Mouse (Mus musculus) neural tube, embryonic 13.5 days (tissue): Measurements from ENCODE around the gene Bzw2. TPM values are rescaled to one million over a fixed set of nuclear protein-coding genes. Genes with fewer than 3 reads are reported as not detected.

Experiments
- ATAC-seq: fragments of 200-750 bp; cut with Nextera tagmentation; 2 replicates; pipeline ENCODE4 v1.8.0; 2017; ENCODE audit warnings: low read depth, mild to moderate bottlenecking, moderate TSS enrichment, moderate library complexity
- H3K27ac ChIP-seq: fragments of 300-500 bp; sonication (generic); replicated peaks from 2 replicates; pipeline ENCODE4 v1.5.1; 2015; ENCODE audit warnings: moderate library complexity, mild to moderate bottlenecking, inconsistent platforms
- H3K27me3 ChIP-seq: fragments of 300-500 bp; sonication (generic); 2 replicates; pipeline ENCODE4 v1.6.1; 2015; ENCODE audit warnings: mild to moderate bottlenecking, inconsistent platforms
- H3K36me3 ChIP-seq: fragments of 300-500 bp; sonication (generic); 2 replicates; pipeline ENCODE4 v1.6.1; 2015; ENCODE audit warnings: mild to moderate bottlenecking, inconsistent platforms
- H3K4me1 ChIP-seq: fragments of 300-500 bp; sonication (generic); replicated peaks from 2 replicates; pipeline ENCODE4 v1.6.1; 2015; ENCODE audit warnings: inconsistent platforms
- H3K4me2 ChIP-seq: fragments of 300-500 bp; sonication (generic); 2 replicates; pipeline ENCODE4 v1.6.1; 2015; ENCODE audit warnings: inconsistent platforms, mild to moderate bottlenecking, moderate library complexity
- H3K4me3 ChIP-seq: fragments of 300-500 bp; sonication (generic); 2 replicates; pipeline ENCODE4 v1.5.1; 2015; ENCODE audit warnings: mild to moderate bottlenecking, inconsistent platforms
- H3K9ac ChIP-seq: fragments of 300-500 bp; sonication (generic); 2 replicates; pipeline ENCODE4 v1.6.1; 2015; ENCODE audit warnings: moderate library complexity, mild to moderate bottlenecking, inconsistent platforms
- H3K9me3 ChIP-seq: fragments of 300-500 bp; sonication (generic); 2 replicates; pipeline ENCODE4 v1.6.1; 2016; ENCODE audit warnings: inconsistent platforms
- WGBS: fragments of 180-500 bp; shearing (Covaris S2); methylation state at CpG from one replicate; pipeline ENCODE4 v1.1.7; 2015; 5-methylcytosine and 5-hydroxymethylcytosine counted together
- polyA plus RNA-seq: library from polyadenylated mRNA; unstranded; fragments of >200 nt; fragmentation: Nextera tagmentation; extraction: Ambion mirVana; gene quantifications from 2 replicates; pipeline ENCODE4 v1.2.1, GENCODE M21; 2015

Bzw2 gene
- polyA plus RNA-seq, 1 experiment from 2014 or later, result 400 TPM

GRCm38 (mm10) chr12:36047593-36047992 is 110.3 kb downstream of the Bzw2 start:
- Histone ChIP-seq H3K27ac (no peak overlapping the region), H3K27me3 (no peaks in the 10 kb centered on the region), H3K4me1 (peaks cover 4% of the 10 kb centered on the region; the same call in 1 of the 2 replicates), H3K9ac (no peak overlapping the region), H3K36me3 (no peaks in the 10 kb centered on the region), H3K4me3 (no peak overlapping the region), H3K4me2 (no peak overlapping the region), H3K9me3 (no peaks in the 10 kb centered on the region)
- 83% methylated on average over 2 of the region's 2 CpGs for WGBS
- ATAC-seq, result no peak

DNA sequence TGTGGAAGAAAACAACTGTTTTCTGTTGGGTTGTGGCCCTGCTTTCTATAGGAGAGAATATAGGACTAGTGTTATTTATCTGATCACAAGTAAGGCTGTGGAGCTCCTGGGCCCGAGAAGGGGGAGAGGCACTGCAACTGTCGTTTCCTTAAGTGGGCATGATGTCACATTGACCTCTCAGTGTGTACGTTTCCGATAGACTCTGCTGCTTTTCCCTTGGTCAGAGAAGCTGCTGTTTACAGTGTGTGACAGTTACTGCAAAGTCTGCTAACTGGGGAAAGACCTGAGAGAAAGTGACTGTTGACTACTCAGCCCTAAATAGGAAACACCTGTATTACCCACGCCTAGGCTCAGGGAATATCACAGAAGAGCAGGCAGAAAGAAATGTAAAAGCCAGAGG is 111.7 kb downstream of the Bzw2 start:
- Histone ChIP-seq H3K36me3 (no peaks in the 10 kb centered on the region), H3K9me3 (no peaks in the 10 kb centered on the region), H3K4me3 (no peak overlapping the region), H3K27me3 (no peaks in the 10 kb centered on the region), H3K4me2 (no peak overlapping the region), H3K27ac (no peak overlapping the region), H3K4me1 (peaks cover 7% of the 10 kb centered on the region), H3K9ac (no peak overlapping the region)
- 48% methylated on average over 5 of the region's 5 CpGs for WGBS
- no peak for ATAC-seq

DNA sequence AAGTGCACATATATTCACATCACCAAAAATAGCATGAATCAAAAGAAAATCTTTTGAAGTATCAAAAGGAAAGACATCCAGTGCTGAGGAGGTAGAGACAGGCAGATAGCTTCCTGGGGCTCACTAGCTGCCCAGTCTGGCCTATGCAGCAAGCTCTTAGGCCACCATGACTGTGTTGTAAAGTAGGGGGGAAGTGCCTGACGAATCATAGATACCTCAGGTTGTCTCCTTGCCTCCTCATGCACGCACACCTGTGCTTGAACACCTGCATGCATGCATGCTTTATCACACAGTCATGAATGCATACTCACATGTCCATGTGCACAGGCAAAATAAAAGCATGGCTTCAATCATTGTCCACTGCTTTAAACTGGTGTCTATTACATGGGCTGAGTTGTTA is 113.2 kb downstream of the Bzw2 start:
- whole genome bisulfite sequencing, result 72% methylated on average over 2 of the region's 2 CpGs
- Histone ChIP-seq H3K27me3 (no peaks in the 10 kb centered on the region), H3K36me3 (no peaks in the 10 kb centered on the region), H3K4me1 (peaks cover 22% of the 10 kb centered on the region), H3K9ac (no peak overlapping the region), H3K4me2 (no peak overlapping the region), H3K27ac (no peak overlapping the region), H3K4me3 (no peak overlapping the region), H3K9me3 (no peaks in the 10 kb centered on the region)
- no peak for ATAC-seq

- WGBS, result under 1% methylated on average over 35 of the region's 35 CpGs
- Histone ChIP-seq H3K27ac (peak within 1 kb of the TSS; percentile 95), H3K4me3 (peak within 1 kb of the TSS; percentile 93), H3K36me3 (no peaks in the 10 kb centered on the region), H3K27me3 (no peaks in the 10 kb centered on the region), H3K4me1 (peaks cover 26% of the 10 kb centered on the region), H3K4me2 (peak within 1 kb of the TSS; percentile 73), H3K9me3 (no peaks in the 10 kb centered on the region), H3K9ac (peak within 1 kb of the TSS; percentile 99)
- peak; percentile 98 for ATAC-seq
Measured at GRCm38 (mm10) chr12:36042348-36042778, 115.5 kb downstream of the Bzw2 start, which contains the start of gene Tspan13. Tspan13 (minus strand) TSS chr12:36042500.

Other genes starting within 250 kb of the Bzw2 start
- not detected in 2 replicates for gene Agr3, start 232.5 kb downstream of the Bzw2 start, polyA plus RNA-seq
- gene Agr2, start 165.2 kb downstream of the Bzw2 start, polyA plus RNA-seq, result 0.40 TPM in 1 of 2 replicates, not detected in the other
- gene Tspan13, start 115.6 kb downstream of the Bzw2 start, polyA plus RNA-seq, result 392 and 398 TPM in 2 replicates
- 58.3 and 62.6 TPM in 2 replicates for gene Ankmy2, start 966 bp downstream of the Bzw2 start, polyA plus RNA-seq
- not detected in 2 replicates for gene Lrrc72, start 95.3 kb upstream of the Bzw2 start, polyA plus RNA-seq
- 16.8 and 19.5 TPM in 2 replicates for gene Sostdc1, start 156.1 kb upstream of the Bzw2 start, polyA plus RNA-seq
- 13.1 and 17.9 TPM in 2 replicates for gene Ispd, start 223.4 kb upstream of the Bzw2 start, polyA plus RNA-seq
- 1.1 and 1.2 TPM in 2 replicates for gene D630036H23Rik, start 224.1 kb upstream of the Bzw2 start, polyA plus RNA-seq